Mouse (Mus musculus): Measurements from ENCODE around the gene Glud1. TPM values are rescaled to one million over a fixed set of nuclear protein-coding genes. Genes with fewer than 3 reads are reported as not detected.

The Glud1 gene
- total RNA-seq, 4 experiments from 2014 or later, result 281 to 334 (median 318) TPM

DNA sequence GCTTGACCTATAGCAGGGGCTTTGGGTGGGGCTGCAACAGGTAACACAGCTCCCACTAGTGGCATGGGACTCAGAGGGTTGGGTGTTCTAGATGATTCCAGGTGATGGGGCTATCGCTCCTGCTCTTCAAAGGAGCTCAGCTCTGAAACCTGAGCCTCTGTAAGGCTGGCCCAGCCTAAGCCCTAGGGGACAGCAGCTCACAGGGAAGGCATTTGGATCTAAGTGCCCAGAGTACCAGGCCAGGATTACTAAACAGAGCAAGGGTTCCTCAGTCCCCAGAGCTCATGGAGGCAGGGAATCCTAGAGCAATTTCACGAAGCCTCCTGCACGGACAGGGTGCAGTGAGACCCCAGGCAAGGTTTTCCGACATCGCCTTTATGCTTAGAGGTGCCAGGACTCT is 65.4 kb downstream of the Glud1 start:
- no peak for DNase-seq (ENCODE audit: low spot score in 2 of 2)

DNA sequence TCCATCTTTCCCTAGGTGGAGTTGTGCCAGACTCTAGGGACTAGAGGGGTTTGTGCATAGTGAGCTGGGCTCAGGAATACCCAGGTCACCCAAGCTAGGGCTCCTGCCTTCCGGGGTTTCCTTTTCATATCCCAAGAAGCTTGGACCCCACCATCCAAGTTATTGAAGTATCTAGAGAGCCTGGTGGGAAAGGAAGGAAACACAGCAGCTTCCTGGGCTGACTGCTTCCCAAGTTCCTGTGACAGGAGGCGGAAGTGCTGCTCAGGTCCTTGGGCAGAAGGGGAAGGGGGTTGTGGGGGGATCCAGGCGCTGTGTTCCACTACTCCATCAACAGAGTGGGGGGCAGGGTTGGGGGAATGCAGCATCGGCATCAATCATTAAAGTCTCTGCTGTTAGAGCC is 66.6 kb downstream of the Glud1 start:
- no peak for DNase-seq (ENCODE audit: low spot score in 2 of 2)

- DNase-seq (ENCODE audit: low spot score in 2 of 2), result no peak
These were observed 68.2 kb downstream of the Glud1 start for GRCm38 (mm10) chr14:34378560-34379331.

- no peak for DNase-seq (ENCODE audit: low spot score in 2 of 2)
These were observed 72.6 kb downstream of the Glud1 start for GRCm38 (mm10) chr14:34382921-34383704.

GRCm38 (mm10) chr14:34393295-34393694 is 82.8 kb downstream of the Glud1 start:
- DNase-seq (ENCODE audit: low spot score in 2 of 2), result no peak

Other genes starting within 250 kb of the Glud1 start
- gene Anxa8, start 224.7 kb upstream of the Glud1 start, total RNA-seq (2022), result under 1 TPM; 0.60 to 0.96 (median 0.72) TPM
- gene A630023A22Rik, start 208.0 kb upstream of the Glud1 start, total RNA-seq (2022), result not detected
- not detected for gene Npy4r, start 158.2 kb upstream of the Glud1 start, total RNA-seq (2022)
- gene Gprin2, start 109.1 kb upstream of the Glud1 start, total RNA-seq (2022), result 1 to 10 TPM; 2.9 to 3.5 (median 3.2) TPM
- under 1 TPM; 0.33 to 0.80 (median 0.52) TPM for gene Syt15, start 91.1 kb upstream of the Glud1 start, total RNA-seq (2022)
- 10 to 100 TPM; 10.9 to 16.4 (median 12.1) TPM for gene Shld2, start 234 bp upstream of the Glud1 start, total RNA-seq (2022)
- 1 to 10 TPM in 1 of 4 experiments, not detected in 3; 1.3 TPM for gene Fam25c, start 44.7 kb downstream of the Glud1 start, total RNA-seq (2022)
- gene Sncg, start 64.1 kb downstream of the Glud1 start, total RNA-seq (2022), result 1 to 10 TPM; 5.4 to 7.2 (median 6.0) TPM
- gene Mmrn2, start 64.7 kb downstream of the Glud1 start, total RNA-seq (2022), result 1 to 10 TPM; 4.9 to 7.3 (median 5.8) TPM
- gene Bmpr1a, start 192.6 kb downstream of the Glud1 start, total RNA-seq (2022), result 10 to 100 TPM; 35.7 to 41.7 (median 40.4) TPM
- not detected for gene 9230112D13Rik, start 212.1 kb downstream of the Glud1 start, total RNA-seq (2022)